Comparison of ENCODE assay signal across 24 mouse cellular contexts in genomic region chr16:30412680-30413079, GRCm38 (mm10). TPM values are rescaled to one million over a fixed set of nuclear protein-coding genes. Genes with fewer than 3 reads are reported as not detected.
A peak's percentile ranks its signal among the peaks of the same experiment; 100 is the strongest.
DNase-seq lines count a peak whose midpoint lies in the region; ATAC-seq lines count a peak whose summit lies in the region.
"Had no signal": no experiment of that assay in that cellular context is flagged by ENCODE, and none has a peak within 500 bp of the region (broad histone marks: within the 10 kb centered on the region; RNA-seq: fewer than 3 reads in every experiment).

No protein-coding gene starts in this region.

- WGBS in kidney, embryonic 15.5 days: 50% methylated on average over 3 of the region's 3 CpGs

- no peak overlapping the region for H3K9ac ChIP-seq in kidney, embryonic 15.5 days
- H3K9ac ChIP-seq: embryonic facial prominence, embryonic 12.5 days; forebrain, embryonic 13.5 days; forebrain, postnatal 0 days; heart, embryonic 13.5 days; hindbrain, embryonic 12.5 days had no signal

- DNase-seq in kidney, adult 11 months: peak; percentile 19
- DNase-seq in kidney, adult 18-20 months: no peak
- DNase-seq in kidney, postnatal 36 days: peak; percentile 46 to 61
- peak; percentile 63 to 73 for DNase-seq in lung, adult 18-20 months
- DNase-seq in lung, postnatal 10 days: no peak
- DNase-seq in NIH3T3 (ENCODE audit: low read depth): peak; percentile 8
- DNase-seq: adrenal gland, postnatal 10 days; B cell, adult 2 months; cerebellum, adult 11-12 months; cerebellum, adult 9-10 months; cerebellum, postnatal 25 days; forebrain, postnatal 0 days; gastrocnemius, adult 2 months; gastrocnemius, postnatal 25 days; heart, adult 11 months; heart, postnatal 36 days had no signal

- no peak overlapping the region for H3K4me3 ChIP-seq in kidney, embryonic 15.5 days (replicated peaks)
- H3K4me3 ChIP-seq: embryonic facial prominence, embryonic 12.5 days; forebrain, embryonic 13.5 days; gastrocnemius, adult 2 months; heart, embryonic 13.5 days; hindbrain, embryonic 12.5 days had no signal

- H3K4me1 ChIP-seq in kidney, embryonic 15.5 days: no peaks in the 10 kb centered on the region
- H3K4me1 ChIP-seq: embryonic facial prominence, embryonic 12.5 days; forebrain, embryonic 13.5 days; heart, embryonic 13.5 days; hindbrain, embryonic 12.5 days had no signal

- H3K27ac ChIP-seq in kidney, embryonic 15.5 days: no peak overlapping the region
- H3K27ac ChIP-seq: embryonic facial prominence, embryonic 12.5 days; forebrain, embryonic 13.5 days; gastrocnemius, adult 2 months; heart, embryonic 13.5 days; hindbrain, embryonic 12.5 days had no signal

- H3K27me3 ChIP-seq in kidney, embryonic 15.5 days: no peaks in the 10 kb centered on the region
- H3K27me3 ChIP-seq: embryonic facial prominence, embryonic 12.5 days; forebrain, embryonic 13.5 days; hindbrain, embryonic 12.5 days had no signal

- ATAC-seq in kidney, embryonic 15.5 days (replicated peaks; ENCODE audit: low FRiP score): no peak
- ATAC-seq in cerebellum, adult (ENCODE audit: insufficient number of reproducible peaks, low FRiP score, low TSS enrichment): no peak
- ATAC-seq: CD4-positive, CD25-positive, alpha-beta regulatory T cell, adult 4 months; forebrain, embryonic 13.5 days; forebrain, postnatal 0 days had no signal

- no peaks in the 10 kb centered on the region for H3K9me3 ChIP-seq in kidney, embryonic 15.5 days (replicated peaks)
- H3K9me3 ChIP-seq: embryonic facial prominence, embryonic 12.5 days; forebrain, embryonic 13.5 days; G1E; heart, embryonic 13.5 days; hindbrain, embryonic 12.5 days had no signal

- no peaks in the 10 kb centered on the region for H3K36me3 ChIP-seq in kidney, embryonic 15.5 days
- H3K36me3 ChIP-seq: embryonic facial prominence, embryonic 12.5 days; G1E; heart, embryonic 13.5 days; hindbrain, embryonic 12.5 days had no signal

- H3K4me2 ChIP-seq in kidney, embryonic 15.5 days: no peak overlapping the region
- H3K4me2 ChIP-seq: embryonic facial prominence, embryonic 12.5 days; forebrain, embryonic 13.5 days; heart, embryonic 13.5 days; hindbrain, embryonic 12.5 days had no signal

RNA-seq across cellular contexts. Expression of gene Atp13a3, which starts 6.9 kb away (rescaled TPM):
- 12.1 and 14.0 TPM in 2 replicates for polyA plus RNA-seq in kidney, embryonic 15.5 days (2015; fragmentation: Nextera tagmentation; extraction: Ambion mirVana)

Comparison
In these comparisons a context has a peak if more than half of its experiments do, and no peak if none do; other contexts are left out.
1. DNase-seq: peak in kidney, adult 11 months (single experiment), kidney, postnatal 36 days (2 of 2), lung, adult 18-20 months (2 of 2) and NIH3T3 (single experiment); none in kidney, adult 18-20 months (single experiment) and lung, postnatal 10 days (single experiment).